Mouse (Mus musculus) cortical plate, adult 2 months (tissue): ENCODE data around the gene Mtcl1. TPM values are rescaled to one million over a fixed set of nuclear protein-coding genes. Genes with fewer than 3 reads are reported as not detected.

Experiments
- H3K27ac ChIP-seq: fragments of 200-500 bp; 2 replicates; pipeline ENCODE4 v1.5.1; 2012; ENCODE audit warnings: low read length, control low read depth, inconsistent platforms; ENCODE audit not compliant: insufficient read depth
- H3K4me1 ChIP-seq: fragments of 200-500 bp; 2 replicates; pipeline ENCODE4 v1.6.1; 2011; ENCODE audit warnings: low read length; ENCODE audit not compliant: control insufficient read depth, insufficient read depth
- H3K4me3 ChIP-seq: fragments of 200-500 bp; 2 replicates; pipeline ENCODE4 v1.5.1; 2011; ENCODE audit warnings: mild to moderate bottlenecking, low read length, control low read depth; ENCODE audit not compliant: insufficient read depth
- CTCF ChIP-seq: fragments of 200-500 bp; IDR thresholded peaks from 2 replicates; pipeline ENCODE4 v1.5.1; 2011; ENCODE audit warnings: mild to moderate bottlenecking, control low read depth, low read length; ENCODE audit not compliant: insufficient read depth; ENCODE audit errors: extremely low read depth
- POLR2A ChIP-seq: fragments of 200-500 bp; IDR thresholded peaks from 2 replicates; pipeline ENCODE4 v1.6.1; 2011; ENCODE audit warnings: mild to moderate bottlenecking, low read length, control low read depth; ENCODE audit not compliant: insufficient read depth; ENCODE audit errors: extremely low read depth
- polyA plus RNA-seq: library from polyadenylated mRNA; depleted of rRNA; stranded (reverse); fragments of >200 nt; gene quantifications from 2 replicates; pipeline ENCODE4 v1.2.3, GENCODE M21; 2012

The Mtcl1 gene
- polyA plus RNA-seq, 1 experiment: 47.8 TPM

DNA sequence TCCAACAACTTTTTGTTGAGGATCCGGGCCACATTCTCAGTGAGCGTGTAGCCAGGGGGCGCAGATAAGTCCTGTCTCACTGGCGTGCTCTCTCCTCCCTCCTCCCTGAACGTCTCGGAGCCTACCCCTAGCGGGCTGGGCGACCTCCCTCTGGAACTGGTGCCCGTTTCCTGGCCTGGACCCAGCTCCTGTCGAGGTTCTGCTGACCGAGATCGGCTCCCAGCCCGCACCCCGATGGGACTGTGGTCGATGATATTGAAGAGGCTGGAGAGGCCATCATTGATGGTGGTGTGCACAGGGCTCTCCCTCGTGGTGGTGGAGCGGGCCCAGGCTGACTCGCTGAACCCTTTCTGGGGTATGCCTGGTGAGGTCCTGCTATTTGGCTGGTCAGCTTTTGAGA is 106.6 kb downstream of the Mtcl1 start:
- H3K4me3 ChIP-seq: no peak overlapping the region
- peaks cover 4% of the 10 kb centered on the region for H3K4me1 ChIP-seq
- H3K27ac ChIP-seq: no peak overlapping the region
- TF ChIP-seq POLR2A: no peak
- no peak for TF ChIP-seq CTCF

- H3K4me1 ChIP-seq: peaks cover 5% of the 10 kb centered on the region
- no peak for TF ChIP-seq CTCF
- no peak for TF ChIP-seq POLR2A
- H3K27ac ChIP-seq: no peak overlapping the region
These were observed 107.9 kb downstream of the Mtcl1 start for GRCm38 (mm10) chr17:66341670-66342069.

DNA sequence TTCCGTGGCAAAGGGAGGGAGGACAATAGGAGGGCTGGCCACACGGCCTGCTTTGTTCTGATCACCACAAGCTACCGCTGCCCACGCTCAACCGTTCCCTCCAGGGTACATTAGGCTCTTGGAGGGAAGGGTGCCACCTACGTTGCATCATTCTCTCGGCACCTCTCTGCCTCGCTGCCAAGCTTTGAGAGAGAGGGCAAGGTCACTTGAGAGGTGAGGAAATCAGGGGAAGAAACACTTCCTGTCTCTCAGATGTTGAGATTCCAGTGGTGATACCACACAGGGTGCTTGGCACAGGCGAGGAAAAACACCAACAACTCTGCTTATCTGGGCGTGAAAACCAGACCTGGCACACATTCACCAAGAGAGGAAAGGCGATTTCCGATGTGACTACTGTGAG is 108.8 kb downstream of the Mtcl1 start:
- H3K27ac ChIP-seq: no peak overlapping the region
- TF ChIP-seq CTCF (no peak), POLR2A (no peak)
- H3K4me3 ChIP-seq: no peak overlapping the region
- H3K4me1 ChIP-seq: peaks cover 4% of the 10 kb centered on the region

More at GRCm38 (mm10) chr17:66341670-66342069, 107.9 kb downstream of the Mtcl1 start:
- H3K4me3 ChIP-seq: no peak overlapping the region

DNA sequence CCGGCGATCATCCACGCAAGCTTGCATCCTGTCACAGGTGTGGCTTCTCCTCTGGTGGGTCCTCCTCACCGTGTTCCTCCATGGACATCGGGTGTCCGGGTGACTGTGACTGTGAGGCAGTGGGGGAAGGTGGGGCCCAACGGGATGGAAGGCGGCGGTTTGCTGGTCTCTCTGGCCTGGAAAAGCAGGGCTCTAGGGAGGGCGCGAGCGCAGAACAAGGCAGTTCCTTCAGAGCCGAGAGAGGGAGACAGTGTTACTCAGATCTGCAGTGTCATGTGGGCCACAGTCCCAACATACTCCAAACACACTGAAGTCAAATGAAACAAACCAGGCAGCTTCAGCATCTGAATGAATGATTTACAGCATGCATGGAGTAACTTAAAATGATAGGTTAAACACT is 111.6 kb downstream of the Mtcl1 start:
- H3K27ac ChIP-seq: no peak overlapping the region
- peaks cover 4% of the 10 kb centered on the region for H3K4me1 ChIP-seq
- TF ChIP-seq CTCF (no peak), POLR2A (no peak)
- H3K4me3 ChIP-seq: no peak overlapping the region

DNA sequence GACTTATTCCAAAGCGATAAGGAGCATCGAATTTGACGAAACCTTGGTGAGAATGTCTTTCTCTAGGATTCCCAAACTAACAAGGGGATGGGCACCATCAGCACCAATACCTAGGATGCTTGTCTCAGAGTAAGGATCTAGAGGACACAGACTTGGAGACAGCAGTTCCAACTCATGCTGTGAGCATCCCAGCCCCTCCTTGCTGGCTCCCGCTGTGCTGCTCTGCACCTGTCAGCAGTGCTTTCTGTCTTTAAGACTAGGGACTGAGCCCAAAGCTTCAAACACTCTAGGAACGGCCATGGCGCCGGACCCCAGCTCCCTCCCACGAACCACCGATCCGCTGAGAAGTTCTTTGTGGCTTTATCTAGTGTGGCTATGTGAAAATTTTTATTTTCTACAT is 114.0 kb downstream of the Mtcl1 start:
- no peak overlapping the region for H3K27ac ChIP-seq
- TF ChIP-seq CTCF (no peak), POLR2A (no peak)

DNA sequence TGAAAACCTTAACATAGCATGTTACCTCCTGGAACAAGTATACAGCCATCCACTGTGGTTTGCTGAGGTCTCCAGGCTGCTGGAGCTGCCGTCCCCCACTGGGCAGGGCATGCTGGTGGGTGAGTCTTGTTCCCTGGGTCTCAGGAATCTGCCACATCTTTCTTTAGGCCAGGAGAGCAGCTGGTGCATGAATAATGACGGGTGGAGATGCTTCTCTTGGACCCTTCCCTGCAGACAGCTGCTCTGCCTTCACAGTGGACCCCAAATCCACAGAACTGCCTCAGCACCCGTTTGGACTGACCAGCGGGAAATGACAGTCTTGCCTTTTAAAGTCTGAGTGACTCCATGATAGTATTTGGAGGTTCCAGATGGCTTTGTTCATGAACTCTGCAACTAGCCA is 114.7 kb downstream of the Mtcl1 start:
- Histone ChIP-seq H3K4me3 (no peak overlapping the region), H3K4me1 (peaks cover 2% of the 10 kb centered on the region; the same call in 1 of the 2 replicates), H3K27ac (no peak overlapping the region)
- TF ChIP-seq POLR2A (no peak), CTCF (no peak)

More for the DNA sequence above, 114.0 kb downstream of the Mtcl1 start:
- H3K4me3 ChIP-seq: no peak overlapping the region
- H3K4me1 ChIP-seq: peaks cover 2% of the 10 kb centered on the region; the same call in 1 of the 2 replicates

- Histone ChIP-seq H3K4me3 (no peak overlapping the region), H3K27ac (no peak overlapping the region), H3K4me1 (peaks cover 2% of the 10 kb centered on the region; the same call in 1 of the 2 replicates)
- TF ChIP-seq POLR2A: no peak
These were observed 118.3 kb downstream of the Mtcl1 start for GRCm38 (mm10) chr17:66331207-66331606.

DNA sequence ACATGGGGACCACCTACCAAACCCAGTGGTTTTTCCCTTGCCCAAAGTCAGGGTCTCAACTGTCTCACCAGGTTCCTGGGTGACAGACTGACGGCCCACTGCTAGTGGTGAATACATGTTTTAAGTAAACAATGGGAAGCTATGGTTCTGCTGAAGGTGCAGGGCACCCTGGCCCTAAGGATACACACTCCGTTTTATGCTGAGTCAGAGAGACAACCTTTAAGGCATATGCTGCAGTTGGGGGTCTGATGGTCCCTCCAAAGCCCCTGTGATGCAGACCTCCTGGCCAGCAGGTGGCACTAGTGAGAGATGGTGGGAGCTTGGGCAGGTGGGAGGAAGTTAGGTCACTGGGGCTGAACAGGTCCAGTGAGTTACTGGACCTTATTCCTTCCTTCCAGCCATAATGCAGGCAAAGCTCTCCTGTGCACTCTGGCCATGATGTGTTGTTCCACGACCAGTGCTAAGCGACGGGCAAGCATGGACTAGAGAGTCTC is 123.0 kb downstream of the Mtcl1 start:
- peaks cover 4% of the 10 kb centered on the region; the same call in 1 of the 2 replicates for H3K4me1 ChIP-seq
- H3K27ac ChIP-seq: peak overlapping the region; percentile 30
- TF ChIP-seq CTCF (peak; percentile 21; the same call in 1 of the 2 replicates), POLR2A (no peak)
- H3K4me3 ChIP-seq: no peak overlapping the region

DNA sequence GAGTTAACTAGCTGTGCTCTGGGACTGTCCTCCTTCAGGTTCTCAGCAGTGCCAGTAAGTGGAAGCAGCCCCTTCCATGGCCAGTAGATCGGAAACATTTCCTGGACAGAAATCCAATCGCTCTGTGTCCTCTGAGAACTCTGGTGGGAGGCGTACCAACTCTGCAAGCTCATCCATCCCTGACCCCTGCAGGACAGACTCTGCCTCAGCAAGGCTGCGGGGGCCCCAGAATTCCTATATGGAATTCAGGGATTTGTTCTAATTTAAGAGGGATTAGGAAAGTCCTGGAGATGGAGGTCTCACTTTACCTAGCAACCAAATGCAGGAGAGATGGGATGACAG is 123.4 kb downstream of the Mtcl1 start:
- TF ChIP-seq POLR2A (no peak), CTCF (no peak)
- Histone ChIP-seq H3K4me1 (peaks cover 4% of the 10 kb centered on the region; the same call in 1 of the 2 replicates), H3K27ac (peak overlapping the region; percentile 30), H3K4me3 (no peak overlapping the region)

- TF ChIP-seq POLR2A (peak; percentile 83), CTCF (no peak)
- Histone ChIP-seq H3K4me3 (no peak overlapping the region; the same call in 1 of the 2 replicates), H3K4me1 (peaks cover 4% of the 10 kb centered on the region; the same call in 1 of the 2 replicates), H3K27ac (peak overlapping the region; percentile 30)
These were observed 123.9 kb downstream of the Mtcl1 start for GRCm38 (mm10) chr17:66325440-66326203.
